Mouse (Mus musculus) gastrocnemius, postnatal 36 days (tissue): ENCODE data around the gene Trim43b. TPM values are rescaled to one million over a fixed set of nuclear protein-coding genes. Genes with fewer than 3 reads are reported as not detected.
"Not testable (repeated sequence)": the region's sequence is repeated elsewhere in the genome, so short reads cannot be mapped to it uniquely, and the experiment has no call there.

Source experiments
- DNase-seq, 2 experiments: peaks; one replicate each; pipeline ENCODE4 v3.0.0; 2022
- intact Hi-C: fragments of 180-260 bp; cut with DNase I; formaldehyde crosslinking; loops from one replicate; pipeline ENCODE4 v1.15.1; 2025
- long read RNA-seq, 2 experiments: library from polyadenylated mRNA; stranded (forward); transcript quantifications; one replicate each; pipeline ENCODE4 v2.0.0; 2021
- total RNA-seq, 2 experiments: library from RNA; stranded (reverse); gene quantifications; 2 replicates each; pipeline ENCODE4 v1.2.3; 2021

The Trim43b gene
- not detected for total RNA-seq
- long read RNA-seq, experiment 1, partial matches to known transcripts: 0 of 2 reads
- long read RNA-seq, experiment 1, other reads (novel, unspliced or antisense): 2 of 2 reads
- long read RNA-seq, experiment 2, partial matches to known transcripts: 0 of 1 reads
- long read RNA-seq, experiment 2, other reads (novel, unspliced or antisense): 1 of 1 reads

DNA sequence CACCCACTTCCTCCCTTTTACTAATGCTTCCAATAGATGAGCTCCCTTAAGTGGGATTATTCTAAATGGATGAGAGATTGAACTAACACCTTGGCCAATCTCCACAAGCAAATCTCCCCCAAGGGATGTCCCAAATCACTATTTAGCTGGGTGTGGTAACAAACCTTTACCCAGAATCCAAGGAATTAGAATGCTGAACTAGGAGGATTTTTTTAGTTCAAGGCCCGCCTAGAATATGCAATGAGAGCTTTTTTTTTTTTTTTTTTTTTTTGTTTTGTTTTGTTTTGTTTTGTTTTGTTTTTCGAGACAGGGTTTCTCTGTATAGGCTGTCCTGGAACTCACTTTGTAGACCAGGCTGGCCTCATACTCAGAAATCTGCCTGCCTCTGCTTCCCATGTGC, at the start of gene Trim43b:
Gene Trim43b (minus strand): TSS at position 101 of the 400 bp plus-strand sequence.
- intact Hi-C loops: loop anchor here (10.0 kb wide), 1 partner anchor 258 kb away; the partner anchor contains the start of gene Trim43c
- not testable (repeated sequence) for DNase-seq

DNA sequence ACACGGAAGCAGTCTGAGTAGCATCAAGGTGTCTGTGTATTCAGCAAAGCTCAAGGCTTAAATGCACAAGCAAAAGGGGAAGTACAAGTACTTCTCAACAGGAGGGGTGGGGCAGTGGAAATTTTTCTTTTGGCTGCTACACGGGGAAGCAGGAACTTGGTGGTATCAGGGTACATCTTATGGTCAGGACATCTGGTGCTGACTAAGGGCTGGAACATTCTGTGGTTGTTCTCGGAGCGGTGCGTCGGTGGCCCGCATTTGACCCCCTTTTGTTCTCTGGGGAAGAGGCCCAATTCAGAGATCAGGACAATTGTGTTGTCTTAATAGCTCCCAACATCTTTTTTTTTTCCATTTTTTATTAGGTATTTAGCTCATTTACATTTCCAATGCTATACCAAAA, 11.9 kb upstream of the Trim43b start:
- DNase-seq, intact Hi-C loops: not testable (repeated sequence)

DNA sequence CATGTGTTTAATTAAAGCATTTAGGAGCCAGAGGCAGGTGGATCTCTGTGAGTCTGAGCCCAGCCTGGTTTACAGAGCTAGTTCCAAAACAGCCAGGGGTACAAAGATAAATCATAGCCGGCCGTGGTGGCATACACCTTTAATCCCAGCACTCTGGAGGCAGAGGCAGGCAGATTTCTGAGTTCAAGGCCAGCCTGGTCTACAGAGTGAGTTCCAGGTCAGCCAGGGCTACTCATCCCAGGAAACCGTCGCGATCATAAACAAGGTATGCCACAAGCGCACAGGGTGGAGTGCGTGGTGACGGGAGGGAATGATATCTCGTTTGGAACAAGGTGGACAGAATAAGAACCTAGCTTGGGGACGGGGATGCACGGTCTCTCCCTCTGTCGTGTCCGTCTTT, 5.9 kb downstream of the Trim43b start:
- DNase-seq, intact Hi-C loops: not testable (repeated sequence)

DNA sequence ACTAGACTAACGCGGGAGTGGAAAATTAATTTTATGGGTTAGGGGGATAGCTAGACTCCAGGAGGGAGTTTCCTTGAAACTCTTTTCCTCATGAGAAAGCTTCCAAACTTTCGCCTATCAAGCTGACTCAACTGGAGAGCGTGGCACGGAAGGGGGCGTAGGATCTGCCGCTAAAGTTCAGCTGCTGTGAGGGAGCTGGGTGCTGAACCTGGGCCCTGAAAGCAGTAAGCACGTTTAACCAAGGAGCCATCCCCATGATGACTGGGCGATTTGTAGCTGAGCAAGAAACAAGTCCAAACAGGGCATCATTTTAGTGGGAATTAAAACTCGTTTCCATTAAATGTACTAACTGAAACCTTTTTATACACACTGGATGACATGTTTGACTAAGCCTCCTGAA, 13.0 kb downstream of the Trim43b start:
- intact Hi-C loops, DNase-seq: not testable (repeated sequence)

DNA sequence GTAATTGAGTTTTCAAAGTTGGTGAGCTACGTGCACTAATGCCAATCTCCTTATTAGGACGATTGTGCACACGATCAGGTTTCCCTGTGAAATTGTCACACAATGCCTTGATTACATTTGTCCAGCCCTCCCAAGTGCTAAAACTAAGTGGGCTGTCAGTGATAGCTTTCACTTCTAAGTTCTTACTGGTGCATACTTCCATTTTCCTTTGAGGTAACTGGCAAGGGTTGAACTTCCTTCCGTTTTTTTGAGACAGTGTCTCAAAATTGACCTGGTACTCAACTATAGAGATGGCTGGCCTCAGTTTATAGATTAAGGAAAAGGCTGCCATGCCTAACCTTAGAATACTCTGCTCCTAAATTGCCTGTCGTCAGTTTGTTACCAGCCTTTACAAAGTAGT, 16.1 kb downstream of the Trim43b start:
- intact Hi-C loops, DNase-seq: not testable (repeated sequence)

DNA sequence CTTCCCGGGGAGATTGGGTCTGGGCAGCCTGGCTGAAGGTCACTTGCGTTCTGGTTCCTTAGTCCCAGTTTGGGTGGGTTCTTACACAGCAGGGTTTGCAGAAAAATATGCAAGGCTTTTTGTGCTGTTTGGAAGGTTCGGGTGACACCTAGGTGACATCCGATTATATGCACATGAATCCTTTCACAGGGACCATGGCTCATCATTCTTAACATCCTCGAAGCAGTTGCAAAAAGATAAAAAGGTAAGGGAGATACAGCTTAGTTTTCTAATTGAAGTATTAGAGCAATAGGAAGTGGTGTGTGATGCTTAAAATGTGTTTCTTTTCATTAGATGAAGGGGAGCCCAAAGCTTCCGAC, 25.5 kb downstream of the Trim43b start:
- DNase-seq, intact Hi-C loops: not testable (repeated sequence)

DNA sequence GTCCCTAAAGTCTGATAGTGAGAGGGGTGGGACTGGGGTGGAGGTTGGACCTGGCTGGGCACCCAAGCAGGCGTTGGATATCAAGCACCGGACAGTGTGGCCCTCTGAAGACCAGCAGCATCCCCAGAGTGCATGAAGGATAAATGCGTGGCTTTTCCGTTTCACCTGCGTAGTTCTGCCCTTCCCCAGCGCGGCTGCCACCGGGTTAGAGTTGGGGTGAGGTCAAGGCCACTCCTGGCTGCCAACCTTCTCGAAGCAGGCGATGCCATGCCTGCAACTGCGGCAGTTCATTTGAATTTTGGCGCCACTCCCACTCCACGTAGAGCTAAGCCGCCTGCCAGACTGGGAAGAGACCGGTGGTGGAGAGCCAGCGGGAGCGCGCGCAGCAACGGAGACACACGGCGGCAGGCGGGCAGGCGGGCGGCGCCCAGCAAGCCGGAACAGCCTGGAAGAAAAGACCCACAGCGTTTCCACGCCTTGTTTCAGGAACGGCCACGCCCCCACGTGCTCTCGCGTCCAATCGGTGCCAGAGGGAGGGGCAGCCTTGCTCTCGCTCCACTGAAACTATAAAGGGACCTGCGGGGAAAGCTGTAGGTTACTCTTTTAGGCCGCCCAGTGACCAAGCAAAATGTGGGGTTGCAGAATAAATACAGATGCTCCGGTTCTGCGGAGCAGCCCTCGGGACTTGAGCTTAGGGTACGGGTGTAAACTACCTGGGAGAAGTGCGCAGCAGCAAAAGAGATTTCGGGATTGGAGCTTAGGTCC, 26.1 kb downstream of the Trim43b start:
- intact Hi-C loops: not testable (repeated sequence)
- peak; percentile 52 to 62 for DNase-seq

Other genes with a start within 250 kb of the Trim43b start
- gene Bcl2a1a, start 135.9 kb downstream of the Trim43b start, total RNA-seq: not detected
- not detected for gene Bcl2a1b, start 106.4 kb upstream of the Trim43b start, total RNA-seq
- gene Gm29094, start 106.5 kb upstream of the Trim43b start, total RNA-seq: not detected
- 10 to 100 TPM in 1 of 2 experiments, 1 to 10 TPM in 1; 8.0 to 12.4 TPM for gene Mthfs, start 117.8 kb upstream of the Trim43b start, total RNA-seq